Mouse (Mus musculus) testis, adult 2 months (tissue): ENCODE data around the gene BC005537.

Source experiments
- CTCF ChIP-seq: fragments of 200-500 bp; IDR thresholded peaks from 2 replicates; pipeline ENCODE4 v1.5.1; 2012; ENCODE audit warnings: low read depth, mild to moderate bottlenecking, inconsistent platforms, low read length, moderate library complexity; ENCODE audit not compliant: control insufficient read depth, insufficient read depth, insufficient replicate concordance
- POLR2A ChIP-seq: fragments of 200-500 bp; IDR thresholded peaks from 2 replicates; pipeline ENCODE4 v1.6.1; 2012; ENCODE audit warnings: low read depth, mild to moderate bottlenecking, inconsistent platforms, low read length, moderate library complexity; ENCODE audit not compliant: control insufficient read depth

DNA sequence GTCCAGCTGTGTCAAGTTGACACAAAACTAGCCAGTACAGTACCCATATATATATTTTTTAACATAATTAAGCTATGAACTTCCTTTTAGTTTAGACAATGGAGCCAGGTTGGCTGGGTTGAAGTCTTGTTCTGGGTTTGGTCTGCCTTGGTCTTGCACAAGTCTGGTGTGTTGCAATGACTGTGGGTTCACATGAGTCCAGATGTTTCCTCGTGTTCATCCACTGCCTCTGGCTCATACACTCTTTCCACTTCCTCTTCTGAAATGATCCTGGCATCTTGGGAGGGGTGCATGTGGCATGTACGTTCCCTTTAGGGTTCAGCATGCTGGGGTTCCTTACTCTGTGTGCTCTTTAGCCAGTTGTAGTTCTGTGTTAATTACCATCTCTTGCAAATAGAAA is 10.1 kb upstream of the BC005537 start:
- TF ChIP-seq CTCF (no peak), POLR2A (no peak)
